Mouse (Mus musculus) cerebellum, postnatal 36 days (tissue): ENCODE measurements at regions not wholly inside any gene's neighbourhood (a gene's known extent, or its start where the extent isn't known, plus 50 kb on each side); places are given as distances from the start of the nearest gene placed in this dataset.
A peak's percentile ranks its signal among the peaks of the same experiment; 100 is the strongest.

Experiments
- DNase-seq, 2 experiments: peaks; one replicate each; pipeline ENCODE4 v3.0.0; 2021 to 2022; ENCODE audit warnings: mixed read lengths in 2 of 2

DNA sequence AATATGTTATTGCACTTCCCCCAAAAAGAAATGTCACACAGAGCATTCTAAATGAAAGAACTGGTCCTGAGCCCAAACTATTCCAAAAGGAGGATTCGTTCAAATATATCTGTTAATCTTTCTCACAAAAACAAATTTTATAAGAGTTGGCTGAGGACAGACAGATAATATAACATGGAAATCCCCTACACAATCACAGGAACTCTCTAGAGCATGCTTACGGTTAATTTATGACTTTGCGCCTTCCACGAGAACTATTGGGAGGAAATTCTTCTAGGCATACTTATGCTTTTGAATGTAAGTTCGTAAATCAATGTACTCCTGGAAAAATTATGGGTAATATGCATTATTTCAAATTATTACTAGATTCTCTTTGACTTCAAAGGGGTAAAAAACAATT, 144.1 kb upstream of the Gimd1 start:
- DNase-seq: no peak

DNA sequence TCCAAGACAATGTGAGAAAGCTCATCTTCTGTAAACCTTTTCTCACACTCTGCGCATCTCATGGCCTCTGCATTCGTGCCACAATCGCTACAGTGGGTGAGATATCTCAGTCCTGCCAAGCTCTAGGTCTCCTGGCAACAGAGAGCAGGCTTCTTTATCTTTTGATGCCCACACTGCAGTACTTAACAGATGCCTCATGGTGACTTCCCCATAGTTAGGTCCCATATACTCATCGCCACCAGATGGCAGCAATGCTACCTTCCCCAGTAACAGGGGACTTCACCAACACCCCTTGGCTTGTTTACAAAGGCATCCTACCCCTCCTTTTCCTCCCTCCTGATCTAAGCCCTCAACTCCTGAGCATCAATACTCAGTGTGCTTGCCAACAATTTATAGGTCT, 123.5 kb upstream of the Gimd1 start:
- DNase-seq: peak in 1 of 2 experiments; percentile 1

DNA sequence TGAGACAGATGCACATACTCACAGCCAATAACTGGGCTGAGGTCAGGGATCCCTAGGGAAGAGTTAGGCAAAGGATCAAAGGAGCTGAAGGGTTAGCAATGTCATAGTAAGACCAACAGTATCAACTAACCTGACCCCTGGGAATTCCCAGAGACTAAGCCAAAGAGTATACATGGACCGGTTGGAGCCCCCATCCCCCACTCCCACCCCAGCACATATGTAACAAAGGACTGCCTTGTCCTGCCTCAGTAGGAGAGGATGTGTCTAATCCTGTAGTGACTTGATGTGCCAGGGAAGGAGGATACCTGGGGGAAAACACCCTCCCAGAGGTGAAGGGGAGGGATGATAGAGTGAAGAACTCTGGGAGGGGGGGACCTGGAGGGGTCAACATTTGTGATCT, 119.4 kb upstream of the Gimd1 start:
- no peak for DNase-seq

DNA sequence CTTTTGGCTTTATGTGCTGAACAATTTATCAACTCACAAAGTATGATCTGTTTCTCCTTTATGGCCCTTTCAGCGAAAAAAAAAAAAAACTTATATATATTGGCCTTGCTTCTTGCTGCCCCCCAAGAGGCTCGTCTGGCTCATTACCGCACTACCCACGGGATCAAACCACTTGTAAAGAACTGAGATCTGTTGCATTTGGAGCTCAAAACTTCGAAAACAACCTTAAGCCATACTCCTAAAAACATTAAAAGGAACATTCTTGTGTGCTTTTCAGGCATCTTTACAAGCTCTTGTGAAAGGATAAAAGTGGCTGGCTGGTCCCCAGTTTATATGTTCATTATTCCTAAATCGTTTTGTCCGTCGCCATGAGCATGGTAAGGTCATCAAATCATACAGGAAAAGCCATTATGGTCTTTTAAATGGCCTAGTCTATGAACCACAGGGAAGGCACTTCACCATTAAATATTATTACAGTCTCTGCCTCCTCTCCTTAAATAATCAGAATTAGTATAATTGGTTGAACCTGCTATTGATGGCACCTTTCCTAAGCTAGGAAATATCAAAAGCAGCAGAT, 117.0 kb upstream of the Gimd1 start:
- no peak for DNase-seq

DNA sequence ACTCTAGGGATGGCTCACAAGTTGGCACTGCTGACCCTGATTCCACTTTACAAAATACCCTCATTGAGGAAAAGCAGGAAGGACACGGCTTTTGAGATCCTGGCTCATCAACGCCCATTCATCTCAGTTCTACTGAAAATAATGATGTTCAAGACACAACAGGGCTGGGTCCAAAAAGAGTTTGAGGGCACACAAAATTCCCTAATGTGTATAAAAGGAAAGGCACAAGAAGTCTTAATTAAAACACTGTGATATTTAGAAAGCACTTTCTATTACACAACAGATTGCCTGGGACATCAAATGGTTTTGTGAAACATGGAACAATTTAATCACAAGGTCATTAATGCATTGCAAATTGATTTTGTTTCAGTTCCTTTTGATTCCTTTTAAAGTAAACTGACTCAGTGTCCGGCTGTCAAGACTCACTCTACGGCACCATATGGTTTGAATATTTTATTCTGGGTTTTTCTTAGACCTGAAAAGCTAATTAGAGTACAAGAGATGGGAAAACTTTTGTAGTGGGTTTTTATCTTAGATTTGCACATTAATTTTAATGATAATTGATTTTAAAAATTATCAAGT, 96.2 kb upstream of the Gimd1 start:
- no peak for DNase-seq

DNA sequence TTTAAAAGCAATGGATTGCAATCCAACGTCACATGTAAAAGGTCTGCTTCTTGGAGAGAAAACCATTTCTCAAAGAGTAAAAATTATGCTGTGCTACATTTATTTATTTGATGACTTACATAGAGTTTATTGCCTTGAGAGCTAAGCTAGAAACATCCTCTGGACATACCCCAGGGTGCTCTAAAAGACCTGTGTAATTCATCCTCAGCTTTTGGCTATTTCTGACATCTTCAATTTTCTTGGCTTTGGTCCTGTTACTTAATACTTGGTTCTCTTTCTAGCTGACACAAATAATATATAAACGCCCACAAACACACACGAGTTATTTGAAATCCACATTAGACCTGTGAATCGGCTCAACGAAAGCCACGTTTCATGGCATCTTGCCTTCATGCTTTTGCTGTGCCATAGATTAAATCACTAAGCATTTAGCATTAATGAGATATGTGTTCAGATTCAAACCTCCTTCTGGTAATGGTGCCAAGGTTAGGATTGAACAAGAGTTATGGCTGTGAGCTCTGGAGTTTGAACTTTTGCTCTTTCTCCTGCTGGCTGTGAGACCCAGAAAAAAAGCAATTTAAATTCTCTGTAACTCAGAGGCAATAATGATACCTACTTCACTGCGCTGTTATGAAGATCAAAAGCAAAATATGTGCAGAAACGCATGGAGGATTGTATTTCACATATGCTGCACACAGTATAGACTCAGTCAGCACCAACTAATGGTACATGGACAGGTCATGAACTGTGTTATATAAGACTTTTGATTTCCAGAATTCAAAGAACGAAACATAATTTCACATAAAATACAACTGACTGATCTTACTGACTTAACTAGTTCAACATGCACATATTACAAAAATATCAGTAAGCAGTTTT, 89.6 kb upstream of the Gimd1 start:
- DNase-seq: no peak

DNA sequence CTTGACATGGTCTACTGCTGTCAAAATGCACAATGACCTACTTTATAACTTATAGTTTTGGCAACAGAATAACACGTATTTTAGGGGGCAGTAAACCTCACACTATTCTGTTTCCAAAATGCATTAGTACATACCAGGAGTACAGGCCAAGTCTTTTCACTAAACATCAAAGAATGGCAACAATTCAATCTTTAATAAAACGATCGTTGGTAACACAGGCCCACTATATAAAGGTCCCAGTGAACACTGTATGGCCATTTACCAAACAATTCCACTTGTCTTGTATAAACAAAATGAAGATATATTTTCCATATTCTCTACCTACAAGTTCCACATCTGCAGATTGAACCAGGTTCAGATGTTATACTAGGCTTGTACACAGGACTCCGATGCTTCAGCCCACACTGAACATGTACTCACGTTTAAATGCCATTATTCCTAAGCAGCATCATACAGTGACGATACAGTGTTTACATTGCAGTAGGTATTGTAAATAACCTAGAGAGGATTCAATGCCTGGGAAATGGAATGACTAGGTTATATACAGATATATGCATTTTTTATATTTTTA, 78.3 kb upstream of the Gimd1 start:
- DNase-seq: no peak

DNA sequence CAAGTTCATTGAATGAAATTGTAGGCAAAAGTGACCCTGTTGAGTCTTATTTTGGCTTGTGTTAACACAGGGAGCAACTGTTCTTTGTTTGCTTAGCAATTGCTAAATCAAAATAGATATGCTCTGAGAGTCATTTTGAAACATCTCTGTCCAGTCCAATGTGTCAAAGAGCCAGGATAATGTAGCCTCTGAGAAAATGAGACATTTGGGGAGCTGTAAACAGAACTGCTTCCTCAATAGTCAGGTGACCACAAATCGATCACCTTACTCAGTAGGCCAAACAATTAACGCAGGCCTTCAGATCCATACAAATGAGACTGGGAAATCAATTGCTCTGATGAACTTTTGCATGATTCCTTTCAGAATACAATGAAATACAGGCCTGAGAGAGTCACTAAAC, 63.9 kb upstream of the Gimd1 start:
- DNase-seq: no peak

DNA sequence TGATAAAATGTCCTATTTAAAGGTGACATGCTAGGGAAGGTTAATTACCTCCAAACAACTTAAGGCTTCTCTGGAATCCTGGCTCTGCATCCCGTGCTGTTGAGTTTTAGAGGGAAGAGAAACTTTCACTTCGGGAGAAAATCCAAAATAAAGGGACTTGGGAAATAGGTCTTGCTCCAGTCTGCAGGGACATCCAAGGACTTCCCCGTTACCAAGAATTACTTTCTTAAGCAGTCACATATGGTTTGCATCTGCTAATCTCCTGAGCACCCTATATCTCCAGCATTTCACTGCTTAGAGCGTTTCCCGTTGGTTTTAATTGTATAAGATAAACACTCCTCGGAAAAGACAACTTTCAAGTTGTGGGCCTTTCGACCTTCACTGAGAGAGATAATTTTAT, 63.3 kb upstream of the Gimd1 start:
- DNase-seq: no peak
